Mouse (Mus musculus) heart, adult 2 months (tissue): ENCODE data around the gene Fat4.

Source experiments
- CTCF ChIP-seq: fragments of 200-600 bp; IDR thresholded peaks from 2 replicates; pipeline ENCODE4 v1.8.1; 2022; ENCODE audit warnings: antibody characterized with exemption, mild to moderate bottlenecking, moderate library complexity
- EP300 ChIP-seq: fragments of 200-500 bp; IDR thresholded peaks from 2 replicates; pipeline ENCODE4 v1.6.1; 2011; ENCODE audit warnings: low read depth, low read length, control low read depth; ENCODE audit not compliant: insufficient read depth

DNA sequence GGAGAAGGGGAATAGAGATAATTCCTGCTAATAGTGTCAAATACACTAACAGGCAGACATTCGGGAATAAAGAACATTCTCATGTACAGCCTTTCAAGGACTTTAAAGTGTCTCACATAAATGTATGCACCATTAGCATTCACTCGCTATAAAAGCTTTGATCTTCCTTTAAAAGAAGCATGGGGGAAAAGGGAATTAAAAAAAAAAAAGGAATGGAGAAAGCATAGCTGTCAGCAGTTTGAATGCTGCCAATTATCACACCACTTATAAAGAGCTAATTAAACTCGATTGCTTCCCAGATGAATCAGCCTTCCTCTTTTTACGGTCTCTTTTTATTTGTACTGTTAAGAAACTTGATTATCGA is 161.5 kb downstream of the Fat4 start:
- TF ChIP-seq EP300 (no peak), CTCF (no peak)
